In the genomic region with DNA sequence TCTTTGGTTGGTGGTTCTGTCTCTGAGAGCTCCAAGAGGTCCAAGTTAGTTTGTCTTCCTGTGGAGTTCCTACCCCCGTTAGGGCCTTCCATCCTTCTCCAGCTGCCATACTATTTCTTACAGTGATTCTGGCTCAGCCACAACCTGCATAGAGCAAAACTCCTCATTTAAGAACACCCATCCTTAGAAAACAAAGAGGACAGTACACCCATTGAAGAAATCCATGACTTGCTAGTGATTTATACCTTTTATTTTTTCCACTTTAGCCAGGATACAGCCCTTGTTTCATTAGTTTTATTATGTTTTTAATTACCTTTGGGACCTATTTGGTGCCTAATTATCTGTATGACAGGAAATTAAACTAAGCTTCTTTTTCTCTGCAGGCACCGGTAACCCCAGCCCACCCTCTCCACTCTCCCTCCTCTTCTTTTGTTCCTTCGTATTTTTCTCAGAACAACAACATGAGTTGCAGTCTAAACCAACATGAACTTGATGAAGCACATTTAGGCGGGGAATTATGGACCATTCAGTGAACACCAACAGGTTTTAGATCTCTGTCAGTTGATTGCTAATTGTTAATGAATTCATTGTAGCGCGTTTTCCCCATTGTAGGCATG, we compare ENCODE assay signal across 22 mouse cellular contexts.
DNase-seq lines count a peak whose midpoint lies in the region; ATAC-seq and TF ChIP-seq lines count a peak whose summit lies in the region.
"Had no signal": no experiment of that assay in that cellular context is flagged by ENCODE, and none has a peak within 500 bp of the region (broad histone marks: within the 10 kb centered on the region; RNA-seq: fewer than 3 reads in every experiment).

No protein-coding gene starts in this region.

- no peaks in the 10 kb centered on the region for H3K27me3 ChIP-seq in forebrain, embryonic 11.5 days (ENCODE audit: control insufficient read depth, insufficient read depth, low read length)
- no peaks in the 10 kb centered on the region for H3K27me3 ChIP-seq in forebrain, postnatal 0 days (ENCODE audit: insufficient read depth, low read length)
- H3K27me3 ChIP-seq in hindbrain, embryonic 13.5 days: no peaks in the 10 kb centered on the region
- H3K27me3 ChIP-seq in hindbrain, embryonic 10.5 days (ENCODE audit: insufficient read depth, poor library complexity, severe bottlenecking): no peaks in the 10 kb centered on the region
- no peaks in the 10 kb centered on the region for H3K27me3 ChIP-seq in neural tube, embryonic 13.5 days
- H3K27me3 ChIP-seq: embryonic facial prominence, embryonic 12.5 days; forebrain, embryonic 12.5 days; hindbrain, embryonic 15.5 days had no signal

- DNase-seq in forebrain, embryonic 11.5 days (ENCODE audit: low spot score): no peak
- no peak for DNase-seq in forebrain, postnatal 0 days
- no peak for DNase-seq in hindbrain, embryonic 10.5 days (ENCODE audit: low spot score)
- peak; percentile 28 for DNase-seq in retina, postnatal 1 day
- DNase-seq in layer of hippocampus, adult 9-11 months: no peak
- DNase-seq in urinary bladder, postnatal 14 days (ENCODE audit: low spot score): no peak
- DNase-seq: adrenal gland, adult 8-10 months; adrenal gland, postnatal 36 days; B cell, adult 2 months; cerebellum, adult 11-12 months; cerebellum, adult 9-10 months; cerebellum, postnatal 25 days; gastrocnemius, postnatal 10 days; heart, adult 2 months had no signal

- H3K9ac ChIP-seq in forebrain, embryonic 11.5 days (ENCODE audit: low read length): no peak overlapping the region
- H3K9ac ChIP-seq in forebrain, postnatal 0 days: no peak overlapping the region
- no peak overlapping the region for H3K9ac ChIP-seq in hindbrain, embryonic 13.5 days
- H3K9ac ChIP-seq in neural tube, embryonic 13.5 days: no peak overlapping the region
- H3K9ac ChIP-seq: embryonic facial prominence, embryonic 12.5 days; forebrain, embryonic 12.5 days; hindbrain, embryonic 15.5 days had no signal

- no peaks in the 10 kb centered on the region for H3K9me3 ChIP-seq in forebrain, embryonic 11.5 days (ENCODE audit: control insufficient read depth, low read length)
- H3K9me3 ChIP-seq in forebrain, postnatal 0 days (ENCODE audit: low read length): no peaks in the 10 kb centered on the region
- no peaks in the 10 kb centered on the region for H3K9me3 ChIP-seq in hindbrain, embryonic 13.5 days
- no peaks in the 10 kb centered on the region for H3K9me3 ChIP-seq in hindbrain, embryonic 10.5 days
- H3K9me3 ChIP-seq in neural tube, embryonic 13.5 days: no peaks in the 10 kb centered on the region; the same call in 1 of the 2 replicates
- H3K9me3 ChIP-seq: embryonic facial prominence, embryonic 12.5 days; forebrain, embryonic 12.5 days; hindbrain, embryonic 15.5 days had no signal

- H3K4me2 ChIP-seq in forebrain, embryonic 11.5 days (ENCODE audit: low read depth, low read length, severe bottlenecking): no peak overlapping the region
- H3K4me2 ChIP-seq in forebrain, postnatal 0 days (ENCODE audit: low read depth): no peak overlapping the region
- H3K4me2 ChIP-seq in hindbrain, embryonic 13.5 days: no peak overlapping the region
- no peak overlapping the region for H3K4me2 ChIP-seq in neural tube, embryonic 13.5 days
- H3K4me2 ChIP-seq: embryonic facial prominence, embryonic 12.5 days; forebrain, embryonic 12.5 days; heart, embryonic 11.5 days; hindbrain, embryonic 15.5 days had no signal

- no peaks in the 10 kb centered on the region for H3K4me1 ChIP-seq in forebrain, embryonic 11.5 days (replicated peaks; ENCODE audit: control insufficient read depth, insufficient read depth, low read length)
- peaks cover 4% of the 10 kb centered on the region; the same call in 1 of the 2 replicates for H3K4me1 ChIP-seq in forebrain, postnatal 0 days (ENCODE audit: insufficient read depth)
- H3K4me1 ChIP-seq in hindbrain, embryonic 13.5 days (replicated peaks): peaks cover 13% of the 10 kb centered on the region; the same call in 1 of the 2 replicates
- H3K4me1 ChIP-seq in hindbrain, embryonic 10.5 days (replicated peaks): no peaks in the 10 kb centered on the region
- peaks cover 26% of the 10 kb centered on the region for H3K4me1 ChIP-seq in neural tube, embryonic 13.5 days (replicated peaks)
- H3K4me1 ChIP-seq: embryonic facial prominence, embryonic 12.5 days had no signal

- H3K27ac ChIP-seq in forebrain, embryonic 11.5 days (ENCODE audit: low read depth, low read length): no peak overlapping the region
- no peak overlapping the region for H3K27ac ChIP-seq in forebrain, postnatal 0 days (ENCODE audit: low read depth, low read length)
- peak overlapping the region; percentile 46; the same call in 1 of the 2 replicates for H3K27ac ChIP-seq in hindbrain, embryonic 13.5 days
- H3K27ac ChIP-seq in hindbrain, embryonic 10.5 days: no peak overlapping the region
- peak overlapping the region; percentile 73 for H3K27ac ChIP-seq in neural tube, embryonic 13.5 days (replicated peaks)
- H3K27ac ChIP-seq: embryonic facial prominence, embryonic 12.5 days; forebrain, embryonic 12.5 days; heart, adult 2 months had no signal

- peak; percentile 60 for ATAC-seq in forebrain, embryonic 11.5 days (replicated peaks; ENCODE audit: low FRiP score)
- no peak for ATAC-seq in forebrain, postnatal 0 days
- ATAC-seq in hindbrain, embryonic 13.5 days (ENCODE audit: low FRiP score): peak; percentile 61
- peak; percentile 66 for ATAC-seq in neural tube, embryonic 13.5 days (ENCODE audit: low read depth)
- ATAC-seq: CD4-positive, CD25-positive, alpha-beta regulatory T cell, adult 4 months had no signal

- H3K36me3 ChIP-seq in forebrain, embryonic 11.5 days (ENCODE audit: control insufficient read depth, insufficient read depth, low read length): no peaks in the 10 kb centered on the region
- no peaks in the 10 kb centered on the region for H3K36me3 ChIP-seq in forebrain, postnatal 0 days (ENCODE audit: insufficient read depth)
- H3K36me3 ChIP-seq in hindbrain, embryonic 13.5 days: no peaks in the 10 kb centered on the region
- H3K36me3 ChIP-seq in hindbrain, embryonic 10.5 days: no peaks in the 10 kb centered on the region
- H3K36me3 ChIP-seq in neural tube, embryonic 13.5 days: no peaks in the 10 kb centered on the region
- H3K36me3 ChIP-seq: embryonic facial prominence, embryonic 12.5 days; forebrain, embryonic 12.5 days; G1E; hindbrain, embryonic 15.5 days had no signal

- H3K4me3 ChIP-seq in forebrain, embryonic 11.5 days (ENCODE audit: low read depth, low read length): no peak overlapping the region
- no peak overlapping the region for H3K4me3 ChIP-seq in forebrain, postnatal 0 days (ENCODE audit: low read depth, low read length)
- H3K4me3 ChIP-seq in hindbrain, embryonic 13.5 days: no peak overlapping the region
- H3K4me3 ChIP-seq in hindbrain, embryonic 10.5 days: no peak overlapping the region
- H3K4me3 ChIP-seq in neural tube, embryonic 13.5 days: no peak overlapping the region
- H3K4me3 ChIP-seq: embryonic facial prominence, embryonic 12.5 days; forebrain, embryonic 12.5 days; heart, adult 2 months; hindbrain, embryonic 15.5 days had no signal

- TF ChIP-seq CTCF in forebrain, postnatal 0 days (IDR thresholded peaks at IDR 0.05; ENCODE audit: low read depth): no peak

- WGBS in forebrain, embryonic 11.5 days: 44% methylated on average over 6 of the region's 6 CpGs
- WGBS in forebrain, postnatal 0 days: 30% methylated on average over 6 of the region's 6 CpGs
- WGBS in hindbrain, embryonic 13.5 days: 55% methylated on average over 6 of the region's 6 CpGs
- WGBS in hindbrain, embryonic 10.5 days: 82% methylated on average over 6 of the region's 6 CpGs
- WGBS in neural tube, embryonic 13.5 days: 41% methylated on average over 6 of the region's 6 CpGs

Comparison
In these comparisons a context has a peak if more than half of its experiments do, and no peak if none do; other contexts are left out.
1. H3K27ac ChIP-seq: peak in hindbrain, embryonic 13.5 days (single experiment) and neural tube, embryonic 13.5 days (single experiment); none in forebrain, embryonic 11.5 days (single experiment), forebrain, postnatal 0 days (single experiment) and hindbrain, embryonic 10.5 days (single experiment).